Mouse (Mus musculus) cerebellum, adult 8-10 months (tissue): ENCODE data around the gene Ebf1.

Experiments used
- DNase-seq: peaks from one replicate; pipeline ENCODE4 v3.0.0; 2022

Gene Ebf1

GRCm38 (mm10) chr11:44619131-44619886 lies 2.2 kb downstream of the Ebf1 start:
- DNase-seq: no peak

DNA sequence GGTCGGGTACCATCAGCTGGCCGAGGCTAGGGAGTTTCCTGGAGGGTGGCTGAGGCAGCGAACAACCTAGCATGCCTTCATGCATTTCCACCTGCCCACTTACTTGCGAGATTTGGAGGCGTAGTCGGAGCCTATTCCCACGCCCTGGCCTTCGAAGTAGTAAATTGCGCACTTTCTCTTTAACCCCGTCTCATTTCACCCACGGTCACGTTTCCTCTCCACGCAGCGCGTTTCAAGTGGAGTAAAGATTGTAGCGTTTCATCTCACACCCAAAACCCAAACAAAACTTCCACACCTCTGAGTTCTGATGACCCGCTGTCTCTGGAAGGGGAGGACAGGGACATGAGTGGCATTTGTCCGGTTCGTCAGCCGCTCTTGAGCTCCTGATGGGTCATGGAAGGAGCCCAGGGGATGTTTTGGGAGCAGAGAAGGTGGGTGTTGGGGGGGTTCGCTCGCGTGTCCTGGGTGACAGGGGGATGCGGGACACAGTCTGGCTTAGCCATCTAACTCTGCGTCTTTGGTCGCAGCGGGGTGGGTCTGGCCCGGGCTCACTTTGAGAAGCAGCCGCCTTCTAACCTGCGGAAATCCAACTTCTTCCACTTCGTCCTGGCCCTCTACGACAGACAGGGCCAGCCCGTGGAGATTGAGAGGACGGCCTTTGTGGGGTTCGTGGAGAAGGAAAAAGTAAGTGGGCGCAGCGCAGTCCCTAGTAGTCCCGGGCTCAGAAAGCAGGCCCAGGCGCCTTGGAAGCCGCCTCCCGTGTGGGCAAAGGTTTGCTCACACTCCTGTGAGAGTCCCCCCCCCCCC lies 3.0 kb downstream of the Ebf1 start:
- no peak for DNase-seq

- no peak for DNase-seq
These were observed 3.8 kb downstream of the Ebf1 start for GRCm38 (mm10) chr11:44620694-44621446.

DNA sequence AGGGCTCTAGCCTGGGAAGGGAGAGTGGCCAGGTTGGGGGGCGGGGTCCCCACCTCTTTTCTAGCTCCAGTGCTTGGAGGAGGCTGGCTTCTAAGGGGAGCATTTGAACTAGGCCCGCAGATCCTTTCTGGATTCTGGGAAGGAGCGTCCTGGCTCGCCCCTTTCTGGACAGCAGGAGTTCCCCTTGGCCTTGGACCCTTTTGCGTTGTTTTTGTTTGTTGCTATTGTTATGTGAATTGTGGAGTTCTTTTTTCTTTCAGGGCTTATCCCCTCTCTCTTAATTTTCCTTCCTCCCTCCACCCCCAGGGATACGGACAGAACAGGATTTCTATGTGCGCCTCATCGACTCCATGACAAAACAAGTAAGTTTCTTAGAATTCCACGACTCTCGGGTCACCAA lies 4.5 kb downstream of the Ebf1 start:
- DNase-seq: no peak

DNA sequence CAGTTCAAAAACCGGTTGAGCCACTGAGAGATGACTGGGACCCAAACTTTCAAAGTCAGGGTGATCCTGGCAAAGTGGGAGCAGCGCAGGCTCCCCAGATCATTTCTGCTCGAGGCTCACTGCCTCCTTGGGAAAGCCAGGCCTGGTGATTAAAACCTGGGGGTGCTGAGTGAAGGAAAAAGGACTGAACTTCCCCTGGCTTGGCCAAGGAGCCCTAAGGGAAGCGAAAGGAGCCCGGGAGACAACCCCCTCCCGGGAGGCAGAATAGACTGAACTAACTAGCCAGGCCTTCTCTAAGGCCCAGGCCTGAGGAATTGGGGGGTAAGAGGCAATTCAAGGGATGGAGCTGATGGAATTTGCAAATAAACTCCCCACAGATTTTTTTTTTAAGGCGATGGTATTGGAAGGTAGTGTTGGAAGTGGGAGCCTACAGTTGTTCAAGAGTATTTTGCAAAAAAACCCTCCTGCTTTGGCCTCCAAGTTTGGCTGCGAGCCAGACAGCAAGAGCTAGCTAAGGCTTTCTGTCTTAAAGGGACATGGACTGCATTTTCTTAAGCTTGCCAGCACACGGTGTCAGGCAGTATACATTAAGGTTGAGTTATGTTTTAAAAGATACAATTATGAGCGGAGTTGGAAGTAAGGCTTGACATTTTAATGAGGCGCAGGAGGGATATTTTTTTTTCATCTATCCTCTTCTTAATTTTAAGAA lies 5.1 kb downstream of the Ebf1 start:
- no peak for DNase-seq

DNA sequence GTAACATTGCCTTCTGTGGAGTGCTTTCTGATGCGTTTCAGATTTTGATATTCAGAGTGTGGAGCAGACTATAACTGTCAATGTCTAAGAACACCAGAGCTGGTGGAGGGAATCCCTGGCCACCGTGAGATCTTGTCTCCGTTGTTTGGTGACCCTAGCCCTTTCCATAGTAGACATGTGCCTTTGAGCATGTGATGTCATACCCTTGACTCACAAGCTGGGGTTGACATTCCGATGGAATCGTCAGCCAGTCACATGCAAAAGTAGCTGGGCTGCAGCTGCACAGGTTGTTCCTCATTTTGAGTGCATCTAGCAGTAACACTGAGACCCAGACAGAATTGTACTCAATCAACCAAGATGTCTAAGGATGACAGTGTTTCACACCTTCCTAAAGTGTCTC lies 7.4 kb downstream of the Ebf1 start:
- no peak for DNase-seq

DNA sequence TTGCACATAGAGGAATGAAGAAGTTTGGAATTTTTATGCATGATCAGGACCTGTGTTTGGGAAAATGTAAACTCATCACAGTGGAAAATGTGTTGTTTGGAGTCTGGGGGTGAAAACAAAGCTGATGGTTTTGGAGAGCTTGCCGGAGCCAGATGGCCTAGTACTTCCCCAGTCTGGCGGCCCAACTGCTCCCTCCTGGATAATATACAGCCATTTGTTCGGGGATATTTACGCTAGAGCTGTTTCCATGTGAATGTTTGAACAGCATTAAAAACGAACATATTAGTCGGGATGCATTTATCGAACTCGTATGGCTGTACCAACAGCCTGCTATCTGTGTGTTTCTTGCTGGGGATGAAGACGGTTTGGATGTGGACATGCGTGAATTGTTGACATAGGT lies 8.9 kb downstream of the Ebf1 start:
- peak; percentile 79 for DNase-seq

DNA sequence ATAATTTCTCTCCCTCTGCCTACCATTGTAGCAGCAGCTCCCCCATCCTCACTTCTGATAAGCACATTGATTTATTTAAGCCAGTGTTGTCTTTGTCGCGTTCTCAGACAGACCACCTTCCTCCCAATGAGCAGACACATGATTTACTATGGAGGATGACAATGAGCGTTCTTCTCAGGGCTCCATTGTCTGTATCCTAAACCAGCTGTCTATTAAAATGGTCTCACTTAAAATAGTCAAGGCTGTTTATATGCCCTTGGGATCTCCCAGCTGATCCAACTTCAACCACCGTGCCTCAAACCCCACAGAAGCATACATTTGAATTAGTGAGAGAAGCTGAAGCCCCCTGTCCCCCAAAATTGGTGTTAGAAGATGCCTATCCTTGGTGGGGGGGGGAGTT lies 11.3 kb downstream of the Ebf1 start:
- DNase-seq: no peak

GRCm38 (mm10) chr11:44632064-44632968 lies 15.2 kb downstream of the Ebf1 start:
- no peak for DNase-seq

GRCm38 (mm10) chr11:44633001-44633693 lies 16.0 kb downstream of the Ebf1 start:
- DNase-seq: no peak

- no peak for DNase-seq
These were observed 17.6 kb downstream of the Ebf1 start for GRCm38 (mm10) chr11:44634552-44635193.

DNA sequence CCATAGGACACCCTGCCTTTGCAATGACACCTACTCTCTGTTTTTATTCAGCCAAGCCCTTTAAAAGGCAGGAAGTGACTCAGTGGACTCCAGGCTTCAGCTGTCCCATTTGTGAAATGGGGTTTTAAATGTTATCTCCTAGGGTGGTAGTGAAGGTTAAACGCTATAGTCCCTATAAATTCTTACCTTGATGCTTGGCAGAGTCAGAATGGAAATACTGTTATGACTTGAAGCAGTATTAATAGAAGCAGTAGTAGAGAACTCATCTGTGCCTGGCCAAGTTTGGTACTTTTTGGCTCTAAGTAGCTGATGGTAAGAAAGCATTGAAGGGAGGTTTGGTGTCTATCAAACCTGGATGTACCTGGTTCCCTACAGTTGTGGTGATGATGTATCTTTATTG lies 19.1 kb downstream of the Ebf1 start:
- DNase-seq: no peak

- no peak for DNase-seq
These were observed 21.2 kb downstream of the Ebf1 start for GRCm38 (mm10) chr11:44638193-44638754.

DNA sequence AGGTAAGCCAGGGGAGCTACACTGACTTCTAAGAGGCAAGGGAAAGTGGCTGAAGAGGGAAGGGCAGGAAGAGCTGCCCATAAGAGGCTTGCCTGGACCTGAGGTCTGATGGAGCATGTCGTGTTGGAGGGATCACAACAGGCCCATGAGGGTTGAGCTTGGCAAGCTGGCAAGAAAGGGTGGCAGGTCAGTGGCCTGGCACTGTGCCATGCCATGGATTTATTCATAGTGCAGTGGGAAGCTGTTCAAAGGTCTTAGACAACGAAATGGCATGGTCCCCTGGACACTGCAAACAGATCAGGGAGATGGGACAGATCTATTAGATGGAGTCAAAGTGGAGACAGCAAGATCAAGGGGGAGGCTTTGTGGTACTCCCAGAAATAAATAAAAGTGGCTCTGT lies 24.4 kb downstream of the Ebf1 start:
- no peak for DNase-seq

DNA sequence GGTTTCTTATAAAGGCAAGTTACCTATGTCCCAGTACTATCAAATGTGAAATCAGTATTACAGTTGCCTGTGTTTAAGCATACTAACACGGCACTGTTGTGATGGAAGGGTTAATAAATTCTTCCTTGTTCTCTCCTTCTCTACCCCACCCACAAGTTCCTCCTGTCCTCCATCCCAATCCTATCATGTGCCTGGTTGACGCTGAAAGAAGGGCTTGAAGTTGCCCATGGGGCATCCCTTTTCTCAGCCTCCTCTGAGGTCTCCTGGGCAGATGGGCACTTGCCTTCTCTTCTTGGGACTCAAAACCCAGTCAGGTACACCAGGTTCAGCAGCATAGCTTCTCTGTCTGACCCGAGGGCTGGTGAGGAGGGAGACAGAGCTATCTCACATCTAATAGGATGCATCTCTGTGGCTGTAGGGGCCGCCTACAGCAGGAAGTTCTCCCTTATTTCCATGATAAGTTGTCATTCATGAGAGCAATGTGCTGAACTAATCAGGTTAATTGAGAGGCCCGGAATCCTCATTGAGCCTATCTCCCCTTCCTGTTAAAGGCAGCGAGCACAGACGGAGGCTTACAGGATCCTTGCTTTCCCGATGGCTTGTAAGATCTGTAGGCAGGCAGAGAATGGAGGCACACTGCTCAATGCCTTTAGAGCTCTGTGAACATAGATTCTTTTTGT lies 37.4 kb downstream of the Ebf1 start:
- DNase-seq: no peak

DNA sequence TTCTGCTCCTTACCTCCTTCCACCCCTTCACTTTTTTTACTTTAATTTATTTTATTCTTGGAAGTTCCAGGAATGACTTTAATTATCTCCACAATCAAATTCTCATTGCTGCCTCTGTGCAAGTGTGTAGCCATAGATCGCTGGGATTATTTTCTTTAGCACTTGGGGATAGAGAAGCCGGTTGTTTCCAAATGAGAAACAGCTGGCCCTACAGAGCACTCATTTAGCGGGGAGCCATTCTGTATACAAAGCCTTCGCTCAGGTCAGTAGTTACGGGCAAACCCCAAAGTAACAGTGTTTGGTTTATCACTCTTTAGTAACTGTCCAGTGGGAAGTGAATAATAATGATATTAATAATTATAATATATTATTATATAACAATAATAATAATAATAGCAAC lies 38.4 kb downstream of the Ebf1 start:
- no peak for DNase-seq

GRCm38 (mm10) chr11:44656916-44657315 lies 39.8 kb downstream of the Ebf1 start:
- no peak for DNase-seq

DNA sequence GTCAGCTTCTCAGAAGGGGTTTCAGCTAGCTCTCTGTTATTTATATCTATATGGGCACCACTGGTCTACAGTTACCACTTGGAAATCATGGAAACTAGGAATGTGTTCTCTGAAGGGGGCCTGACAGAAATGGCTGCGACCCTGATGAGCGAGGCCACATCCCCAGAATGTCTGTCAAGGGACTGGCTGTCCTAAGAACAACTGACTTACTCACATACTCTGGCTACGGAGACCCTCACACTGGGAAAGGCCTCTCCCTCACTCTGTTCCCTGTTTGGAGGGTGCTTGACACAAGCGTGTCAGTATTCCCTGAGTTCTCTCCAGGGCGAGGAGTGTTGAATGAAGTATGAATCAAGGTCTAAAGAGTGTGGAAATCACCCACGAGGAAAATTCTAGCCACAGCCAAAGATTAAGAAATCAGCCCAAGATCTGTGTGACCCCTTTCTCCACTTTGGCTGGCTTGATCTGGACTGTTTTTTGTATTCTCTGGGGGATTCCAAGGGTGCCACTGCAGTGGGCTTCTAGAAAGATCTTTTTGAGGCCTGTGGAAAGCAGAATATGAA lies 40.8 kb downstream of the Ebf1 start:
- no peak for DNase-seq

- no peak for DNase-seq
These were observed 44.8 kb downstream of the Ebf1 start for GRCm38 (mm10) chr11:44661875-44662274.
